Mouse (Mus musculus): ENCODE measurements at regions not wholly inside any gene's neighbourhood (a gene's known extent, or its start where the extent isn't known, plus 50 kb on each side); places are given as distances from the start of the nearest gene placed in this dataset.

DNA sequence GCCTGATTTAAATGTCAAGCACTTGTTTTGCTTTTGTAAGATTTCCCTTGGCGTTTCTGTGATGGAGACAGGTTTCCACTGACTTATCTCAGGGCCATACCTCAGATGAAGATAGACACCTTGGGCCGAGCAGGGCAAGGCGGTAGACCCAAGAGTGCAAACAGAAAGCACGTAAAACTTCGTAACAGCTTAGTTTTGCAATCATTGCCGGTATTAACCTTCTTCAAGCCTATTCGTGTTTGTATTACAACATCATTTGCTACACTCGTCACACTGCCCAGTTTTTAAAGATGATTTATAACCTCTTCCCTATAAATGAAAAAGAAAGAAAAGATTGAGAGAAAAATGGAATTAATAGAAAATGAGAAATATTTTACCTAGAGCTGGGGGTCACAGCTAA, 56.6 kb upstream of the Ank start:
- Histone ChIP-seq H3K9ac (replicated peaks; ENCODE audit: low read length) (no peak overlapping the region), H3K4me1 (ENCODE audit: insufficient read depth, low read length) (no peaks in the 10 kb centered on the region), H3K9me3 (ENCODE audit: low read length) (no peaks in the 10 kb centered on the region), H3K4me3 (ENCODE audit: low read length) (no peak overlapping the region), H3K27me3 (ENCODE audit: insufficient read depth, low read length) (no peaks in the 10 kb centered on the region), H3K27ac (no peak overlapping the region), H3K4me2 (ENCODE audit: low read depth, low read length) (no peak overlapping the region), H3K36me3 (ENCODE audit: insufficient read depth, low read length) (no peaks in the 10 kb centered on the region)
- no peak for ATAC-seq
- TF ChIP-seq CTCF (IDR thresholded peaks at IDR 0.05; ENCODE audit: low read depth): no peak
- 94% methylated on average over 8 of the region's 8 CpGs for WGBS
- DNase-seq (ENCODE audit: low spot score): no peak

DNA sequence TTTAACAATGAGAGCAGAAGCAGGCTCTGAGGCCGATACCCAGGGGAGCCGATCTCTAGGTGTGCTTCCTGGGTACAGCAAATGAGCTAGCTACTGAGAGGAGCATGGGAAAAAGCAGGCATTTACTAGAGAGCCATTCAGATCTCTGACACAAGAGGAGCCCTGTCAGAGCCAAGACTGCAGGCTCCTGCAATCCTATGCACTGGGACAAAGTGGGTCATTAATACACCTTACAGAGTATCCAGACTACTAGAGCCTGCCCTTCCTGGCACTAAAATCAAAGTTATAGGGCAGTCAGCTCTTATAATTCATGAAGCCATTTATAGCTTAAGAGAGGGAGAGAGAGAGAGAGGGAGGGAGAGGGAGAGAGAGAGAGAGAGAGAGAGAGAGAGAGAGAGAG, 54.2 kb upstream of the Ank start:
- H3K9ac ChIP-seq (replicated peaks; ENCODE audit: low read length): no peak overlapping the region
- DNase-seq (ENCODE audit: low spot score): peak; percentile 24
- ATAC-seq: no peak
- WGBS: 68% methylated on average over 2 of the region's 2 CpGs
- H3K9me3 ChIP-seq (ENCODE audit: low read length): no peaks in the 10 kb centered on the region
- TF ChIP-seq CTCF (IDR thresholded peaks at IDR 0.05; ENCODE audit: low read depth): no peak
- H3K27me3 ChIP-seq (ENCODE audit: insufficient read depth, low read length): no peaks in the 10 kb centered on the region
- no peaks in the 10 kb centered on the region for H3K4me1 ChIP-seq (ENCODE audit: insufficient read depth, low read length)
- no peaks in the 10 kb centered on the region for H3K36me3 ChIP-seq (ENCODE audit: insufficient read depth, low read length)
- H3K27ac ChIP-seq: no peak overlapping the region; the same call in 1 of the 2 replicates
- no peak overlapping the region for H3K4me2 ChIP-seq (ENCODE audit: low read depth, low read length)
- no peak overlapping the region for H3K4me3 ChIP-seq (ENCODE audit: low read length)

DNA sequence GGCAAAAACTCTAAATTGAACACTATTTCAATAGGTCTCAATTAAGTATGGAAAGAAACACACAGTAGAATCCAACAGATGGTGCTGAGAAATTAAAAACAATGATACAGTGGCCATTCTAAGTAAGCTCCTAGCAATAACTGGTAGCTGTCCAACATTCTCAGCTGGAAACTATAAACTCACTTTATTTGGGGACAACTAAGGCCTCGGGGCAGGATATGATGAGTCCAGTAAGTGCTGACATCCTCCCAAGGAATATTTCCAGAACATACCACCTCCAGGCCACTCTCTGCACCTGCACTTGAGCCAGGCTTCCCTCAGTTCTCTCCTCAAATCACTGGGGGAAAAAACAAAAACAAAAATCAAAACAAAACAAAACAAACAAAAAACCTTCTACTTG, 53.7 kb upstream of the Ank start:
- H3K9me3 ChIP-seq (ENCODE audit: low read length): no peaks in the 10 kb centered on the region
- DNase-seq (ENCODE audit: low spot score) (peak; percentile 5), ATAC-seq (0 out of 2 replicates have a peak, but pooled peaks have one; percentile 35)
- H3K4me3 ChIP-seq (ENCODE audit: low read length): no peak overlapping the region
- no peak overlapping the region for H3K27ac ChIP-seq
- no peaks in the 10 kb centered on the region for H3K27me3 ChIP-seq (ENCODE audit: insufficient read depth, low read length)
- no peaks in the 10 kb centered on the region for H3K36me3 ChIP-seq (ENCODE audit: insufficient read depth, low read length)
- H3K4me2 ChIP-seq (ENCODE audit: low read depth, low read length): no peak overlapping the region
- no peak overlapping the region for H3K9ac ChIP-seq (replicated peaks; ENCODE audit: low read length)
- TF ChIP-seq CTCF (IDR thresholded peaks at IDR 0.05; ENCODE audit: low read depth): no peak
- WGBS: 34% methylated on average over 1 of the region's 1 CpGs
- H3K4me1 ChIP-seq (ENCODE audit: insufficient read depth, low read length): no peaks in the 10 kb centered on the region

DNA sequence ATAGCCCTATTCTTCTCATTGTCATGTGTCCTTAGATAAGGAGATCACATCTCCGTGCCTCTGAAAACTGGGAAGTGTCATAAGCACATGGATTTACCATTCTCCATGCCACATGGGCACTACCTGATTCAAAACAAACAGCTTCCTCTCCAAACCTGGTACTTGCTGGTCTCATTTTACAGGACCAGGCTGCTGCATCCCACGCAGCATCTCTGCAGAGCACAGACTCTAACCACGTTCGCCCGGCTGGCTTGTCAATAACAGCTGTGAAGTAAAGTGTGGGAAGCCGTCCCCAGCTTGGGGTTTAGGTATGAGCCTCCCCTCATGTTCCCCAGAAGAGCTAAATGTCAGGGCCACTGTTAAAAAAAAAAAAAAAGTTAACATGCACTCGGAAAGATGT, 53.0 kb upstream of the Ank start:
- TF ChIP-seq CTCF (IDR thresholded peaks at IDR 0.05; ENCODE audit: low read depth): no peak
- DNase-seq (ENCODE audit: low spot score) (no peak), ATAC-seq (no peak)
- Histone ChIP-seq H3K4me3 (ENCODE audit: low read length) (no peak overlapping the region), H3K9me3 (ENCODE audit: low read length) (no peaks in the 10 kb centered on the region), H3K36me3 (ENCODE audit: insufficient read depth, low read length) (no peaks in the 10 kb centered on the region), H3K9ac (replicated peaks; ENCODE audit: low read length) (no peak overlapping the region), H3K4me1 (ENCODE audit: insufficient read depth, low read length) (no peaks in the 10 kb centered on the region), H3K4me2 (ENCODE audit: low read depth, low read length) (no peak overlapping the region), H3K27ac (no peak overlapping the region), H3K27me3 (ENCODE audit: insufficient read depth, low read length) (no peaks in the 10 kb centered on the region)
- WGBS: 94% methylated on average over 7 of the region's 7 CpGs

DNA sequence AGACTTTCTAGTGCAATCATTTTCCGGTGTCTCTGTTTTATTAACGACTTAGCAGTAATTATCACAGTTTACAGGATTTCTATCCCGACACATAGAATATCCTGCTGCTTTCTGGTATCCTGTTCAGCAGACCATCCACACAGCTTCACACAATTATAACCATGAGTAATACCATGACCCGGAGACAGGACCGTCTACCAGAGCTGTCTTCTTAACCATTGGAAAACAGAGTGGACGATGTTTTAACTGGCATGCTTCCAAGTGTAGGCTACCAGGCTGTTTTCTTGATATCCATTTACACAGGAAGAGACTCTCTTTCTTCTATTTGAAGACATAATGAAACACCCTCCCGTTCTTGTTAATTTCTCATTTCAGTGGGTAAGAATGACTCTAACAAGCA, 51.7 kb upstream of the Ank start:
- Histone ChIP-seq H3K4me2 (ENCODE audit: low read depth, low read length) (no peak overlapping the region), H3K27ac (no peak overlapping the region), H3K36me3 (ENCODE audit: insufficient read depth, low read length) (no peaks in the 10 kb centered on the region), H3K27me3 (ENCODE audit: insufficient read depth, low read length) (no peaks in the 10 kb centered on the region), H3K9me3 (ENCODE audit: low read length) (no peaks in the 10 kb centered on the region), H3K4me1 (ENCODE audit: insufficient read depth, low read length) (no peaks in the 10 kb centered on the region), H3K4me3 (ENCODE audit: low read length) (no peak overlapping the region), H3K9ac (replicated peaks; ENCODE audit: low read length) (no peak overlapping the region)
- TF ChIP-seq CTCF (IDR thresholded peaks at IDR 0.05; ENCODE audit: low read depth): no peak
- DNase-seq (ENCODE audit: low spot score) (no peak), ATAC-seq (no peak)
- 67% methylated on average over 7 of the region's 7 CpGs for WGBS
